Mouse (Mus musculus): ENCODE measurements around the gene Samd4b. TPM values are rescaled to one million over a fixed set of nuclear protein-coding genes. Genes with fewer than 3 reads are reported as not detected.

The Samd4b gene
- polyA plus RNA-seq, 1 experiment from 2014 or later: 34.9 TPM

DNA sequence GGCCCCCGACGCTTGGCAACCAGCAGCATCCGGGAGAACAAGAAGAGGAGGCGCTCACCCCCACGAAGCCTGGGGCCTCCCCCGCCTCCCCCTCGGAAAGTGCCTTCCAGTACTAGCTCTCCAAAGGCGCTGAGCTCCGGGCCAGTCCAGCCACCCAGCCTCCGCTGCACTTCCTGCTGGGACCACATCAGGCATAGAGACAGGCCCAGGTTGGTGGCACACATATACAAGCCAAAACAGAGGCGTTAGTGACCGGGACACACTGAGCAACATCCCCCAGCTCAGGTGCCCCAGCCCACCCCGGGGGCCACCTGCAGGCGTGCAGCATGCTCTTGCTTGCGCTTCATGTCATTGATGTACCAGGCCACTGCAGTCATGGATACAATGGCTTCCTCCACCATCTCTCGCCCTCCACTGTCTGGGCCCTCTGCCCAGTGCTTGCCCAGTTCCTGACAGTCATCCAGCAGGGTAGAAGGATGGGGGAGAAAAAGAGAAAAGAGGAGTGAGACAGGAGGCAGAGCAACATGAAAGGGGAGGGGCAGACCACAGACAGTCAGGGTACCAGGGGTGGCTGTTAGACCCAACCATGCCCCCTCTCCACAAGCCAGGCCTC, 230.2 kb downstream of the Samd4b start:
- no peak overlapping the region for H3K4me3 ChIP-seq (ENCODE audit: low read length)
- no peaks in the 10 kb centered on the region for H3K27me3 ChIP-seq (ENCODE audit: control insufficient read depth, insufficient read depth, low read length)
- peaks cover 16% of the 10 kb centered on the region for H3K4me1 ChIP-seq (ENCODE audit: control insufficient read depth, insufficient read depth, low read length)
- no peak overlapping the region for H3K9ac ChIP-seq (ENCODE audit: low read depth, low read length)
- no peak for ATAC-seq (ENCODE audit: low FRiP score, low TSS enrichment)
- WGBS: 89% methylated on average over 16 of the region's 16 CpGs
- no peak overlapping the region for H3K4me2 ChIP-seq (replicated peaks; ENCODE audit: low read depth, low read length)
- H3K27ac ChIP-seq (ENCODE audit: low read depth, low read length): no peak overlapping the region
- H3K36me3 ChIP-seq (ENCODE audit: control insufficient read depth, insufficient read depth, low read length): peaks cover 73% of the 10 kb centered on the region
- H3K9me3 ChIP-seq (ENCODE audit: control insufficient read depth, low read length): no peaks in the 10 kb centered on the region

DNA sequence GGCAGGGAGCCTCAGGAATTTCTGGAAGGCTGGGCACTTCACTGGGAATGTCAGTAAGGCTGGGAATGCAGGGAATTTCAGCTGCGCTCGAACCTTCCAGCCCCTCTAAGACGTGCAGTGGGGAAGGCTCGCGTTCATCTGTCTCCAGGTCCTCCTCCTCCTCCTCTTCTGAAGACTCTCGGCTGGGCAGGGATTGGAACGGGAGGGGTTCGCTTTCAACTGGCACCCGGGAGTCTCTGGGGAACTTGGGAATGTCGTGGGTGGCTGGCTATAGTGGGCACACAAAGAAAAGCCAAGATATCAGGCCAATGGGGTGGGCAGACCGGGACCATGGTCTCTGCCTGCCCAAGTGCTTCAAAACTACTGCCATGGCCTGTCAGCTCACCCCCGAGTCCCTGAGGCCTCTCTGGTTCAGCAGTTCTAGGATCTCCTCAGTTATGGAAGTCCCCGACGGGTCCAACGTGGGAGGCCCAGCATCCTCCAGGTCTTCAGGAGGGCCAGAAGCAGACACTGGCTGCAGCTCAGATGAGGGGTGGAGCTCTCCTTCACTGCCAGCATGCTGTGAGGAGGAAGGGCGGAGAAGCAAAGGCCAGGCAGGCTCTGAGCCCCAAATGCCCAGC, 235.4 kb downstream of the Samd4b start:
- H3K36me3 ChIP-seq (ENCODE audit: control insufficient read depth, insufficient read depth, low read length): peaks cover 83% of the 10 kb centered on the region
- WGBS: 87% methylated on average over 16 of the region's 16 CpGs
- H3K4me1 ChIP-seq (ENCODE audit: control insufficient read depth, insufficient read depth, low read length): peaks cover 9% of the 10 kb centered on the region; the same call in 1 of the 2 replicates
- H3K4me3 ChIP-seq (ENCODE audit: low read length): no peak overlapping the region
- H3K9me3 ChIP-seq (ENCODE audit: control insufficient read depth, low read length): no peaks in the 10 kb centered on the region
- H3K27me3 ChIP-seq (ENCODE audit: control insufficient read depth, insufficient read depth, low read length): no peaks in the 10 kb centered on the region
- no peak overlapping the region for H3K27ac ChIP-seq (ENCODE audit: low read depth, low read length)
- H3K4me2 ChIP-seq (replicated peaks; ENCODE audit: low read depth, low read length): no peak overlapping the region
- H3K9ac ChIP-seq (ENCODE audit: low read depth, low read length): no peak overlapping the region
- no peak for ATAC-seq (ENCODE audit: low FRiP score, low TSS enrichment)

DNA sequence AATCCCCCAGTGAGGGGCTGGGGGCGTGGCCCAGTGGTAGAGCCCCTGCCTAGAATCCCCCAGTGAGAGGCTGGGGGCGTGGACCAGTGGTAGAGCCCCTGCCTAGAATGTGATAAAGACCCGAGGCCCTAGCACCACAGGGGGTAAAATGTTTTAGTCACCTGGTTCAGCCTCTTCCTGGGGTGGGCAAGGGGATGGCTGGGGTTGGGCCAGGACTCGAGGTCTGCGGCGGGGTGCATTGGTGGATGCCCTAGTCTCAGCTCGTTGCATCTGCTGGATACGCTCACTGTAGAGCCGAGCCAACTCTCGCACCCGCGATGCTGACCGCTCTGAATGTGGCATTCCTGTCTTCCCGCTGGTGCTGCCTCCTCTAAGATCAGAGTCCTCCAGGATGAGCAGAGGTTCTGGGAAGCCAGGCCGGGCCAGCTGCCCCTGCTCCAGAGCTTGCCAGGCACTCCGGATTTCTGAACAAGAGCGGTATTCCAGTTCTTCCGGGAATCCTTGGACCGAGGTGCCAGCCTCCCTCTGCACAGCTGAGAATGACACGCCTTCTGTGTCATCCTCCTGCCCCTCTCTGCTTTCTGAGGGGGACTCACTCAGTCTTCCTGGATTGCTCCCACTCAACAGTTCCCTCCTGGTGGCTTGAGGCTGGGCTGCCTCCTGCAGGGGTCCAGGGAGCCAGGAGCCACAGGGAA, 236.2 kb downstream of the Samd4b start:
- ATAC-seq (ENCODE audit: low FRiP score, low TSS enrichment): no peak
- Histone ChIP-seq H3K4me1 (ENCODE audit: control insufficient read depth, insufficient read depth, low read length) (peaks cover 14% of the 10 kb centered on the region; the same call in 1 of the 2 replicates), H3K27me3 (ENCODE audit: control insufficient read depth, insufficient read depth, low read length) (no peaks in the 10 kb centered on the region), H3K4me3 (ENCODE audit: low read length) (no peak overlapping the region), H3K36me3 (ENCODE audit: control insufficient read depth, insufficient read depth, low read length) (peaks cover 76% of the 10 kb centered on the region), H3K27ac (ENCODE audit: low read depth, low read length) (no peak overlapping the region), H3K4me2 (replicated peaks; ENCODE audit: low read depth, low read length) (no peak overlapping the region), H3K9me3 (ENCODE audit: control insufficient read depth, low read length) (no peaks in the 10 kb centered on the region), H3K9ac (ENCODE audit: low read depth, low read length) (no peak overlapping the region)
- WGBS: 93% methylated on average over 20 of the region's 20 CpGs

GRCm38 (mm10) chr7:28360291-28360690, 237.7 kb downstream of the Samd4b start:
- 95% methylated on average over 6 of the region's 6 CpGs for WGBS
- Histone ChIP-seq H3K27ac (ENCODE audit: low read depth, low read length) (no peak overlapping the region), H3K9me3 (ENCODE audit: control insufficient read depth, low read length) (no peaks in the 10 kb centered on the region), H3K4me1 (ENCODE audit: control insufficient read depth, insufficient read depth, low read length) (peaks cover 17% of the 10 kb centered on the region; the same call in 1 of the 2 replicates), H3K4me2 (replicated peaks; ENCODE audit: low read depth, low read length) (no peak overlapping the region), H3K27me3 (ENCODE audit: control insufficient read depth, insufficient read depth, low read length) (no peaks in the 10 kb centered on the region), H3K4me3 (ENCODE audit: low read length) (no peak overlapping the region), H3K36me3 (ENCODE audit: control insufficient read depth, insufficient read depth, low read length) (peaks cover 61% of the 10 kb centered on the region), H3K9ac (ENCODE audit: low read depth, low read length) (no peak overlapping the region)
- ATAC-seq (ENCODE audit: low FRiP score, low TSS enrichment): no peak

DNA sequence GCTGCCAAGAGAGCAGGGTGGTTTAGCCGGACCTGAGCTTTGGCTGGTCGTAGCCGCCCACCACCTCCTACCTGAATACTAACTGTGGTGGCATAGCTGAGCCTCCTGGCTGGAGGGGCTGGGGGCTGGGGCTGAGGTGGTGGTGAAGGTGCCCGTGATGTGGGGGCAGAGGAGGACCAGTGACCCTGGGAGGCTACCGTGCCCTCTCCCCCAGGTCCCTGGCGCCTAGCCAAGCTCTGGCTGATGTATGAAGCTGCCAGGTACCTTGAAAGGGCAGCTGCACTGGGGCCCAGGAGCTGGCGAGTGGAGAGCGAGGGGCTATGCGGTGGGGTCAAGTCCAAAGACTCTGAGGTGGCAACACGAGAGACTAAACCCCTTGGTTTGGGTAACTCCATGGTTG, 238.1 kb downstream of the Samd4b start:
- no peak overlapping the region for H3K4me3 ChIP-seq (ENCODE audit: low read length)
- H3K4me1 ChIP-seq (ENCODE audit: control insufficient read depth, insufficient read depth, low read length): peaks cover 17% of the 10 kb centered on the region; the same call in 1 of the 2 replicates
- WGBS: 86% methylated on average over 10 of the region's 10 CpGs
- H3K27ac ChIP-seq (ENCODE audit: low read depth, low read length): no peak overlapping the region
- ATAC-seq (ENCODE audit: low FRiP score, low TSS enrichment): no peak
- no peak overlapping the region for H3K4me2 ChIP-seq (replicated peaks; ENCODE audit: low read depth, low read length)
- H3K27me3 ChIP-seq (ENCODE audit: control insufficient read depth, insufficient read depth, low read length): no peaks in the 10 kb centered on the region
- H3K9me3 ChIP-seq (ENCODE audit: control insufficient read depth, low read length): no peaks in the 10 kb centered on the region
- peaks cover 56% of the 10 kb centered on the region for H3K36me3 ChIP-seq (ENCODE audit: control insufficient read depth, insufficient read depth, low read length)
- H3K9ac ChIP-seq (ENCODE audit: low read depth, low read length): no peak overlapping the region

- H3K27ac ChIP-seq (ENCODE audit: low read depth, low read length): peak overlapping the region; percentile 77; the same call in 1 of the 2 replicates
- H3K9me3 ChIP-seq (ENCODE audit: control insufficient read depth, low read length): no peaks in the 10 kb centered on the region
- no peak overlapping the region for H3K4me3 ChIP-seq (ENCODE audit: low read length)
- H3K4me2 ChIP-seq (replicated peaks; ENCODE audit: low read depth, low read length): no peak overlapping the region
- no peak for ATAC-seq (ENCODE audit: low FRiP score, low TSS enrichment)
- H3K36me3 ChIP-seq (ENCODE audit: control insufficient read depth, insufficient read depth, low read length): peaks cover 56% of the 10 kb centered on the region
- no peak overlapping the region for H3K9ac ChIP-seq (ENCODE audit: low read depth, low read length)
- H3K4me1 ChIP-seq (ENCODE audit: control insufficient read depth, insufficient read depth, low read length): peaks cover 17% of the 10 kb centered on the region; the same call in 1 of the 2 replicates
- 63% methylated on average over 7 of the region's 7 CpGs for WGBS
- no peaks in the 10 kb centered on the region for H3K27me3 ChIP-seq (ENCODE audit: control insufficient read depth, insufficient read depth, low read length)
These were observed 239.5 kb downstream of the Samd4b start for GRCm38 (mm10) chr7:28358431-28358830.

DNA sequence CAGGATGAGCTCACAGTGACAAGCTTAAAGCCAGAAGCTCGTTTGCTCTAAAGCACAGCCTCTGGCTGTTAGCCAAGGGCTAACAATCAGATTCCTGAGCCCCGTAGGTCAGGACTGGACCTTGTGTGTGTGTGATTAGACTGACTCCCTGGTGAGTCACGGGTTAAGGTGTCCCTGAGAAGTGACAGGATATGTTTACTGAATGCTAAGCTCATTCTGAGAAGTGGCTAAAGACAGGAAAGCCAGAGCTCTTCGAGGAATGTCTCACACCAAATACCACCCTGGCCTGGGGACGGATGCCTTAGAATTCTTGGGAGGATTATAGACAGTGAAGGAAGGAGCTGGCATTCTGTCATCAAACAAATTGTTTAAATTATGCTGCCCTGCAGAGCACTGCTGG, 240.0 kb downstream of the Samd4b start:
- 19% methylated on average over 5 of the region's 5 CpGs for WGBS
- peaks cover 17% of the 10 kb centered on the region; the same call in 1 of the 2 replicates for H3K4me1 ChIP-seq (ENCODE audit: control insufficient read depth, insufficient read depth, low read length)
- peak overlapping the region; percentile 38; the same call in 1 of the 2 replicates for H3K9ac ChIP-seq (ENCODE audit: low read depth, low read length)
- no peaks in the 10 kb centered on the region for H3K27me3 ChIP-seq (ENCODE audit: control insufficient read depth, insufficient read depth, low read length)
- no peak for ATAC-seq (ENCODE audit: low FRiP score, low TSS enrichment)
- H3K27ac ChIP-seq (ENCODE audit: low read depth, low read length): peak overlapping the region; percentile 77; the same call in 1 of the 2 replicates
- H3K4me2 ChIP-seq (replicated peaks; ENCODE audit: low read depth, low read length): no peak overlapping the region
- peaks cover 58% of the 10 kb centered on the region for H3K36me3 ChIP-seq (ENCODE audit: control insufficient read depth, insufficient read depth, low read length)
- no peaks in the 10 kb centered on the region for H3K9me3 ChIP-seq (ENCODE audit: control insufficient read depth, low read length)
- H3K4me3 ChIP-seq (ENCODE audit: low read length): no peak overlapping the region

GRCm38 (mm10) chr7:28356981-28357380, 241.0 kb downstream of the Samd4b start:
- Histone ChIP-seq H3K4me3 (ENCODE audit: low read length) (no peak overlapping the region), H3K9ac (ENCODE audit: low read depth, low read length) (peak overlapping the region; percentile 18; the same call in 1 of the 2 replicates), H3K4me1 (ENCODE audit: control insufficient read depth, insufficient read depth, low read length) (peaks cover 18% of the 10 kb centered on the region), H3K36me3 (ENCODE audit: control insufficient read depth, insufficient read depth, low read length) (peaks cover 57% of the 10 kb centered on the region), H3K27ac (ENCODE audit: low read depth, low read length) (peak overlapping the region; percentile 77; the same call in 1 of the 2 replicates), H3K27me3 (ENCODE audit: control insufficient read depth, insufficient read depth, low read length) (no peaks in the 10 kb centered on the region), H3K4me2 (replicated peaks; ENCODE audit: low read depth, low read length) (no peak overlapping the region), H3K9me3 (ENCODE audit: control insufficient read depth, low read length) (no peaks in the 10 kb centered on the region)
- ATAC-seq (ENCODE audit: low FRiP score, low TSS enrichment): peak; percentile 44
- 3% methylated on average over 5 of the region's 5 CpGs for WGBS

DNA sequence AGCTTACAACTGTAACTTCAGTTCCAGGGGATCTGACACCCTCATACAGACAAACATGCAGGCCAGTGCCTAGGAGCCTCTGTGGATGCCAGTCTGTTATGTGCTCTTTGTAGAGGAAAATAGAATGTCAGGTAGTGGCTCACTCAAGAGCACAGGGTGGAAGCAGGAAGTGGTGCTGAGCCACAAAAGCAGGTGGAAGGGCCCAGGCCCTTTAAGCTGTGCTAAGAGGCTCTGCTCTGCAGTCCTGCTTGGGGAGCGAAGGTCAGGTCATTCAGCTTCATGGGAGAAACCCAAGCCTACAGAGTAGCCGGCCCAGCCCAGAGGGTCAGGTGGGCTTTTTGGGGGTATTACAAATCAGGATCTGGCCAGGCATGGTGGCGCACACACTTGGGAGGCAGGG, 242.7 kb downstream of the Samd4b start:
- 77% methylated on average over 3 of the region's 3 CpGs for WGBS

More for the DNA sequence above, 242.7 kb downstream of the Samd4b start:
- H3K9me3 ChIP-seq (ENCODE audit: control insufficient read depth, low read length): no peaks in the 10 kb centered on the region
- H3K4me3 ChIP-seq (ENCODE audit: low read length): no peak overlapping the region
- no peaks in the 10 kb centered on the region for H3K27me3 ChIP-seq (ENCODE audit: control insufficient read depth, insufficient read depth, low read length)
- peaks cover 25% of the 10 kb centered on the region for H3K4me1 ChIP-seq (ENCODE audit: control insufficient read depth, insufficient read depth, low read length)
- no peak for ATAC-seq (ENCODE audit: low FRiP score, low TSS enrichment)
- no peak overlapping the region for H3K27ac ChIP-seq (ENCODE audit: low read depth, low read length)
- no peak overlapping the region for H3K9ac ChIP-seq (ENCODE audit: low read depth, low read length)
- H3K36me3 ChIP-seq (ENCODE audit: control insufficient read depth, insufficient read depth, low read length): peaks cover 45% of the 10 kb centered on the region
- H3K4me2 ChIP-seq (replicated peaks; ENCODE audit: low read depth, low read length): no peak overlapping the region
